Mouse (Mus musculus) midbrain, embryonic 13.5 days (tissue): ENCODE results near the gene Aff1. TPM values are rescaled to one million over a fixed set of nuclear protein-coding genes. Genes with fewer than 3 reads are reported as not detected.

Experiments
- ATAC-seq: fragments of 200-750 bp; cut with Nextera tagmentation; 2 replicates; pipeline ENCODE4 v1.8.0; 2017; ENCODE audit warnings: mild to moderate bottlenecking, moderate TSS enrichment, moderate library complexity
- H3K27ac ChIP-seq: fragments of 300-500 bp; sonication (generic); 2 replicates; pipeline ENCODE4 v1.5.1; 2015; ENCODE audit warnings: inconsistent platforms, mild to moderate bottlenecking, moderate library complexity
- H3K27me3 ChIP-seq: fragments of 300-500 bp; sonication (generic); 2 replicates; pipeline ENCODE4 v1.6.1; 2015; ENCODE audit warnings: mild to moderate bottlenecking, inconsistent platforms
- H3K36me3 ChIP-seq: fragments of 300-500 bp; sonication (generic); 2 replicates; pipeline ENCODE4 v1.6.1; 2015; ENCODE audit warnings: mild to moderate bottlenecking, inconsistent platforms
- H3K4me1 ChIP-seq: fragments of 300-500 bp; sonication (generic); replicated peaks from 2 replicates; pipeline ENCODE4 v1.6.1; 2015; ENCODE audit warnings: inconsistent platforms
- H3K4me2 ChIP-seq: fragments of 300-500 bp; sonication (generic); replicated peaks from 2 replicates; pipeline ENCODE4 v1.6.1; 2015; ENCODE audit warnings: moderate library complexity, mild to moderate bottlenecking, inconsistent platforms
- H3K4me3 ChIP-seq: fragments of 300-500 bp; sonication (generic); replicated peaks from 2 replicates; pipeline ENCODE4 v1.5.1; 2015; ENCODE audit warnings: mild to moderate bottlenecking, inconsistent platforms
- H3K9ac ChIP-seq: fragments of 300-500 bp; sonication (generic); replicated peaks from 2 replicates; pipeline ENCODE4 v1.6.1; 2015; ENCODE audit warnings: mild to moderate bottlenecking, inconsistent platforms
- H3K9me3 ChIP-seq: fragments of 300-500 bp; sonication (generic); 2 replicates; pipeline ENCODE4 v1.6.1; 2016; ENCODE audit warnings: mild to moderate bottlenecking, inconsistent platforms
- WGBS: fragments of 180-500 bp; shearing (Covaris S2); methylation state at CpG from one replicate; pipeline ENCODE4 v1.1.7; 2015; 5-methylcytosine and 5-hydroxymethylcytosine counted together
- polyA plus RNA-seq: library from polyadenylated mRNA; unstranded; fragments of >200 nt; fragmentation: Nextera tagmentation; extraction: Ambion mirVana; gene quantifications from 2 replicates; pipeline ENCODE4 v1.2.1, GENCODE M21; 2015

Gene Aff1
- polyA plus RNA-seq, 1 experiment from 2014 or later, result 2.3 TPM

GRCm38 (mm10) chr5:103857151-103857550 is 165.0 kb downstream of the Aff1 start:
- H3K36me3 ChIP-seq, result peaks cover 10% of the 10 kb centered on the region
- ATAC-seq, result no peak
- 84% methylated on average over 2 of the region's 2 CpGs for WGBS

GRCm38 (mm10) chr5:103860622-103861021 is 168.4 kb downstream of the Aff1 start:
- no peak overlapping the region for H3K27ac ChIP-seq
- WGBS, result 95% methylated on average over 11 of the region's 11 CpGs
- no peak overlapping the region for H3K4me2 ChIP-seq
- H3K4me3 ChIP-seq, result no peak overlapping the region
- ATAC-seq, result no peak
- H3K36me3 ChIP-seq, result peaks cover 31% of the 10 kb centered on the region
- no peak overlapping the region for H3K9ac ChIP-seq
- no peaks in the 10 kb centered on the region for H3K4me1 ChIP-seq
- H3K9me3 ChIP-seq, result no peaks in the 10 kb centered on the region
- no peaks in the 10 kb centered on the region for H3K27me3 ChIP-seq

More at GRCm38 (mm10) chr5:103857151-103857550, 165.0 kb downstream of the Aff1 start:
- no peaks in the 10 kb centered on the region for H3K9me3 ChIP-seq
- H3K4me2 ChIP-seq, result no peak overlapping the region
- H3K9ac ChIP-seq, result no peak overlapping the region
- no peak overlapping the region for H3K27ac ChIP-seq
- no peak overlapping the region for H3K4me3 ChIP-seq
- no peaks in the 10 kb centered on the region for H3K27me3 ChIP-seq
- H3K4me1 ChIP-seq, result peaks cover 14% of the 10 kb centered on the region

GRCm38 (mm10) chr5:103863759-103864158 is 171.6 kb downstream of the Aff1 start:
- Histone ChIP-seq H3K9me3 (no peaks in the 10 kb centered on the region), H3K4me2 (no peak overlapping the region), H3K4me1 (no peaks in the 10 kb centered on the region), H3K4me3 (no peak overlapping the region), H3K27ac (no peak overlapping the region), H3K36me3 (peaks cover 47% of the 10 kb centered on the region), H3K9ac (no peak overlapping the region), H3K27me3 (no peaks in the 10 kb centered on the region)
- no peak for ATAC-seq
- 95% methylated on average over 4 of the region's 4 CpGs for WGBS

GRCm38 (mm10) chr5:103889766-103890165 is 197.6 kb downstream of the Aff1 start:
- Histone ChIP-seq H3K27ac (no peak overlapping the region), H3K9me3 (no peaks in the 10 kb centered on the region), H3K4me2 (no peak overlapping the region), H3K9ac (no peak overlapping the region), H3K36me3 (peaks cover 7% of the 10 kb centered on the region; the same call in 1 of the 2 replicates), H3K27me3 (no peaks in the 10 kb centered on the region), H3K4me3 (no peak overlapping the region), H3K4me1 (no peaks in the 10 kb centered on the region)
- no peak for ATAC-seq
- 79% methylated on average over 15 of the region's 15 CpGs for WGBS

- H3K27me3 ChIP-seq, result no peaks in the 10 kb centered on the region
- H3K9me3 ChIP-seq, result no peaks in the 10 kb centered on the region
- H3K9ac ChIP-seq, result no peak overlapping the region
- WGBS, result 3% methylated on average over 1 of the region's 1 CpGs
- H3K4me2 ChIP-seq, result no peak overlapping the region
- H3K4me1 ChIP-seq, result peaks cover 6% of the 10 kb centered on the region
- no peak overlapping the region for H3K4me3 ChIP-seq
- H3K27ac ChIP-seq, result no peak overlapping the region
- H3K36me3 ChIP-seq, result no peaks in the 10 kb centered on the region
- no peak for ATAC-seq
Measured at GRCm38 (mm10) chr5:103898310-103898709, 206.1 kb downstream of the Aff1 start.

Other genes starting within 250 kb of the Aff1 start
- 0.09 TPM in 1 of 2 replicates, not detected in the other for gene Slc10a6, start 63.0 kb upstream of the Aff1 start, polyA plus RNA-seq
- 0.17 and 0.28 TPM in 2 replicates for gene 1700016H13Rik, start 36.4 kb upstream of the Aff1 start, polyA plus RNA-seq
- 28.1 and 30.7 TPM in 2 replicates for gene Klhl8, start 218.9 kb downstream of the Aff1 start, polyA plus RNA-seq